Mouse (Mus musculus) lung, adult 2 months (tissue): ENCODE measurements around the gene Pxk. TPM values are rescaled to one million over a fixed set of nuclear protein-coding genes. Genes with fewer than 3 reads are reported as not detected.

ENCODE experiments used
- DNase-seq: peaks from one replicate; pipeline ENCODE4 v3.0.0; 2022
- H3K4me1 ChIP-seq: fragments of 200-500 bp; 2 replicates; pipeline ENCODE4 v1.6.1; 2011; ENCODE audit warnings: low read length; ENCODE audit not compliant: control insufficient read depth, insufficient read depth
- H3K4me3 ChIP-seq: fragments of 200-500 bp; replicated peaks from 2 replicates; pipeline ENCODE3; 2011; ENCODE audit warnings: low read depth, mild to moderate bottlenecking, control low read depth, low read length; ENCODE audit errors: extremely low read depth
- CTCF ChIP-seq: fragments of 200-500 bp; IDR thresholded peaks from 2 replicates; pipeline ENCODE4 v1.5.1; 2011; ENCODE audit warnings: mild to moderate bottlenecking, low read length, control low read depth; ENCODE audit not compliant: insufficient read depth
- POLR2A ChIP-seq: fragments of 200-500 bp; IDR thresholded peaks from 2 replicates; pipeline ENCODE4 v1.6.1; 2011; ENCODE audit warnings: low read depth, mild to moderate bottlenecking, control low read depth, low read length, borderline replicate concordance; ENCODE audit errors: extremely low read depth
- WGBS: fragments of 180-500 bp; shearing (Covaris S2); methylation state at CpG from one replicate; pipeline ENCODE4 v1.1.7; 2018; 5-methylcytosine and 5-hydroxymethylcytosine counted together
- polyA plus RNA-seq: library from polyadenylated mRNA; depleted of rRNA; stranded (reverse); fragments of >200 nt; gene quantifications from 2 replicates; pipeline ENCODE4 v1.2.3, GENCODE M21; 2012; rRNA removed

The Pxk gene
- polyA plus RNA-seq = 25.5 and 28.3 TPM in 2 replicates

DNA sequence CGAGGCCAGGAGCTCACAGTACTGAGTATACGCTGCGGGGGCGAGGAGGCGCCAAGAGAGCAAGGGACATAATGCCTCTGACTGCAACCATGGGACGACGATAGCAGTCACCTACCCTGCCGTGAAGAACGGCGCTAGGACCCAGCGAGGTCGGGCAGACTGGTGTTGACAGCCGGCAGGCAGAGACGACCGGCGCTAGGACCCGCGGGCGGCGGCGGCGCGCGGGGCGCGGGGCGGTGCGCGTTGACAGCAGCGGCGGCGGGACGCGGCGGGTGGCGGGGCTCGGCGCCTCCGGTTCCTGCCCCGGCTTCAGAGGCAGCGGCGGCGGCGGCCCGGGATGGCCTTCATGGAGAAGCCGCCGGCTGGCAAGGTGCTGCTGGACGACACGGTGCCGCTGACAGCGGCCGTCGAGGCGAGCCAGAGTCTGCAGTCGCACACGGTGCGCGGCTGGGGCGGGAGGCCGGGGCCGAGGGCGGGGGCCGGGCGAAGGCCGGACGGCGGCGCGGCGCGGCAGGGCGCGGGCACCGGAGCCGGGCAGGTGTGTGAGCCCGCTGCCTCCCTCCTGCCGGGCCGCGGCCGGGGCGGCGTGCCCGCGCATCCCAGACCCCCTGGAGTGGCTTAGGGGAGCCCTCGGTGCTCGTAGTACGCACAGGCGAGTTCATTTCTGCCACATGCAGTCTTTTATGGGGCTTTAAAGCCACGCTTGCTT is at the start of gene Pxk:
Gene Pxk (plus strand): TSS at position 234 of the 709 bp plus-strand sequence.
- DNase-seq = peak; percentile 91
- WGBS = under 1% methylated on average over 83 of the region's 89 CpGs
- TF ChIP-seq POLR2A (peak; percentile 25; the same call in 1 of the 2 replicates), CTCF (no peak)

DNA sequence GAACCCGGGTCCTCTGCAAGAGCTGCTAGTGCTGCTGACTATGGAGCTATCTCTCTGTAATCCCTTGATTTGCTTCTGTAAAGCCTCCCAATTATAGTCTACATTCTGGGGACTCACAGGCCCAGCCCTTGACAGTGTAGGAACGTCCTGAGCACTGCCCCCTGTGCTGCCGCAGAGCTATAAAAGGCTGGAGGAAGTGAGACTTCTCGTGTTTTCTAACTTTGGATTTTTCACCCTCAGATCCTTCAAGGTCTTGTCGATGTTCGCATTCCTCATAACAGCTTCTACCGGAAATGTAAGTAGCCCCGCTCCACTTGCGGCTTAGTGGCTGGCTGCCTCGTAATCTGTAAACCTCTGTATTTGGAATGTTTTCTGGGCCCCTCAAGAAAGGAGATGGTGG is 48.7 kb upstream of the Pxk start:
- no peaks in the 10 kb centered on the region for H3K4me1 ChIP-seq
- 74% methylated on average over 10 of the region's 10 CpGs for WGBS
- no peak for DNase-seq
- no peak overlapping the region for H3K4me3 ChIP-seq
- TF ChIP-seq POLR2A (no peak), CTCF (no peak)

More for the DNA sequence above, at the start of gene Pxk:
- H3K4me1 ChIP-seq = peaks cover 18% of the 10 kb centered on the region
- H3K4me3 ChIP-seq = peak within 1 kb of the TSS; percentile 68

DNA sequence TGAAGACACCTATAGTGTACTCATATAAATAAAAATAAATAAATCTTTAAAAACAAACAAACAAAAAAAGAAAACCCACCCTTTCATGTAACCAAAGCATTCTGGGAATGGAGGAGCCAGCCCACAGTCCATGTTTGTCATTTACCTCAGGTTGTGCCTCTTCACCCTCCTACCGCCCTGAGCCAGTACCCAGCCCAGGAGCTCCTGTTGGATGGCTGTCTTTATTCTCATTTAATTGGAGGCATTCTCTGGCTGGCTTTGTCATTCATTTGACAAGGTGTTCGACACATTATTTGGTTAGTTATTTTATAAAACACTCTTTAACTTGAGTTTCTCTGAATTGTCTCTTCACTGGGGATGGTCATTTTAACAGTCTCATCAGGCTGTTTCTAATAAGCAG is 46.1 kb upstream of the Pxk start:
- DNase-seq = no peak
- WGBS = 95% methylated on average over 2 of the region's 2 CpGs
- TF ChIP-seq POLR2A (no peak), CTCF (no peak)
- Histone ChIP-seq H3K4me1 (no peaks in the 10 kb centered on the region), H3K4me3 (no peak overlapping the region)

DNA sequence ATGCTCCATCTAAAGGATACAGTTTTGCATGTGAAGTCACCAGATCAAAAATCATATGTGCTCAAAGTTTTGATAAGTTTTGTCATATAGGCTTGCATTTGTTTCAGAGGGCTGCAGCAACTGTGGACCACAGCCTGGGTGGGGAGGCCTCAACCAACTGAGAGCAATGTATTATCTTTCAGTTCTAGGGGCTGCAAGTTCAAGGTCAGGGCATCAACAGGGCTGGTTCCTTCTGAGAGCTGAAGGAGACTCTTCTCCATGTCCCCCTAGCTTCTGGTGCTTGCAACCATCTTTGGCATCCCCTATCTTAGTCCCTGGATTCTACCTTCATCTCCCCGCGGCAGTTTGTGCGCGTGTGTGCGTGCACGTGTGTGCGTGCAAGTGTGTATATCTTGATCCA is 45.4 kb upstream of the Pxk start:
- no peak for DNase-seq
- no peak overlapping the region for H3K4me3 ChIP-seq
- WGBS = 96% methylated on average over 7 of the region's 7 CpGs
- H3K4me1 ChIP-seq = no peaks in the 10 kb centered on the region
- TF ChIP-seq POLR2A = no peak
- no peak for TF ChIP-seq CTCF

DNA sequence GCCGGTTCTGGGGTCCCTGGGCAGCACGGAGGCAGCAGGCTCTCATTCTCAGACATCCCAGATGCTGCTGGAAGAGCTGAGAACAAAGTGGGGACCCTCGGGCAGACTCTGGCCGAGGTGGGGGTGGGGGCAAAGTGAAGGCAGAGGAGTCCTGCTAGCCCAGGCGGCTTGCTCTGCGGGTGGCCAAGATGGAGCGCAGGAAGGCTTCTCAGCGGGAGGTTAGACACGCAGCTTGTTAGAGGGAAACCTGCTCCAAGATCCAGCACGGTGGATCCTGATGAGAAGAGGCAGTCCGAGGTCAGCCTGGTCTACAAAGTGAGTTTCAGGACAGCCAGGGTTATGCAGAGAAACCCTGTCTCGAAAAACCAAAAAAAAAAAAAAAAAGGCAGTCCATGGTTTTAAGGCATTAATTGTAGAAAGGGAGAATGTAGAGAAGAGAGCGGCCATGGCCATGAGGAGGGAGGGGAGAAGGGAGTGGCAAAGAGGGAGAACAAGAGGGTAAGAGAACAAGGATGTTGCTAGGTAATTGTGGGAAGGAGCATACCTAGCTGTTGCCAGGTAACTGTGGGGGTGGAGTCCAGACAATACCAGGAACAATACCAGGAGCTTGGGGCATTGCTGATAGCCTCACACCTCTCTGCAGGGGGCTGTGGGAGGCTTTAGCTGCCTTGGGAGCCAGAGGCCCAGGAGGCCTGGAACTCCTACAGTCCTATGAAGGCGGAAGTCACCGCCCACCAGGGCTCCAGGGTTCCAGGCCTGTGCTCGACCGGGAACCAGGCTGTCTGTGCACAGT is 43.5 kb upstream of the Pxk start:
- Histone ChIP-seq H3K4me1 (no peaks in the 10 kb centered on the region), H3K4me3 (no peak overlapping the region)
- TF ChIP-seq CTCF (no peak), POLR2A (no peak)
- peak; percentile 8 for DNase-seq
- WGBS = 63% methylated on average over 17 of the region's 17 CpGs

DNA sequence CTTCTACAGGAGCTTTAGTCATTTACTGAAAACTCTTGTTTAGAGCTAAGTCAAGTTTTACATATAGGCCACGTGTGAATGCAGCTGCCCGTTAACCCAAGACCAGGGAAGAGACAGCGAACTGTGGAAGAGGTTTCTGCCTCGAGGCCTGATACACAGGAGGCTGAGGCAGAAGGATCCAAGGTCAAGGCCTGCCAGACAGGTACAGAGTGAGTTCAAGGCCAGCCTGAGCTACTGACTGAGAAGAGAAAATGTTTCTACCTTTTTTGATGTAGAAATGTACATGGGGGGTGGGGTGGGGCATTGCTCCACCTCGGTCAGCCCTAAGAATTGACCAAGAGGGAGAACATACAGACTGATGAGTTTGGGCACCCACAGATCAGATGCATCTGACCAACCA is 41.9 kb upstream of the Pxk start:
- 93% methylated on average over 5 of the region's 5 CpGs for WGBS
- Histone ChIP-seq H3K4me3 (no peak overlapping the region), H3K4me1 (no peaks in the 10 kb centered on the region)
- TF ChIP-seq POLR2A (no peak), CTCF (no peak)
- no peak for DNase-seq

DNA sequence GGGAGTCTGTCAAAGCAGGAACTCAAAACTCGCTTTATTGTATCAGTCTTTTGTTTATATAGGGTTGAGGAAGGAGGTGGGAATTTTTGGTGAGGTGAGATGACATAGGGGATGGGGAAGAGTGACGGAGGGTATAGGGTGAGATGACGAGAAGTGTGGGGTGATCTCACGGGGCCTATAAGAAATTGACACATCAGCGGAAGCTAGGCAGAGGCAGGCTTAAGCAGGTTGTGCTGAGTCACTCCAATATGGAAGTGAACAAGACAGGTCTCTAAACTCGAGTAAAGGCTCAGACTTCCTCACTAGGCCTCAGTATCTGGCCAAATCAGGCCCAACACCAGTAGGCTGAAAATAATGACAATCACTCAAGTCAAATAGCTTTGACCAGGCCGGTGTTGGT is 38.1 kb upstream of the Pxk start:
- DNase-seq = no peak
- WGBS = 88% methylated on average over 7 of the region's 7 CpGs
- no peak overlapping the region for H3K4me3 ChIP-seq
- no peaks in the 10 kb centered on the region for H3K4me1 ChIP-seq
- TF ChIP-seq CTCF (no peak), POLR2A (no peak)

DNA sequence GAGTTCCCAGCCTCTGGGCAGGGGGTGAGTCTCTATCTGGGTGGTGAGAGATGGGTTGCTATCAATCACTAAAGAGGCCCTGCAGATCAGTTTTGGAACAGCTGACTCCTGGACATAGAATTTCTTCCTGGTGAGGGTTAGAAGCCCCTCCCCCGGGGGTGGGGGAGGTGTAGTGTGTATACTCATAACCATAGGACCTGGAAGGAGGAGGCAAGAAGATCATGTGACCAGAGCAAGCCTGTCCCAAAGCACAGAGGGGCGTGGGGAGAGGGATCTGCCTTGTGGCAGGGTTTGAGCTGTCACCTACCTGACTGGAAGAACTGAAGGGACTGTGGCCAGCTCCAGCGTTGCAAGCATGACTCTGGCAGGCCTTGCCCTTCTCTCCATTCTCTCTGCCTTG is 35.9 kb upstream of the Pxk start:
- no peak overlapping the region for H3K4me3 ChIP-seq
- no peak for TF ChIP-seq POLR2A
- TF ChIP-seq CTCF = no peak
- WGBS = 35% methylated on average over 3 of the region's 3 CpGs
- no peaks in the 10 kb centered on the region for H3K4me1 ChIP-seq
- no peak for DNase-seq

DNA sequence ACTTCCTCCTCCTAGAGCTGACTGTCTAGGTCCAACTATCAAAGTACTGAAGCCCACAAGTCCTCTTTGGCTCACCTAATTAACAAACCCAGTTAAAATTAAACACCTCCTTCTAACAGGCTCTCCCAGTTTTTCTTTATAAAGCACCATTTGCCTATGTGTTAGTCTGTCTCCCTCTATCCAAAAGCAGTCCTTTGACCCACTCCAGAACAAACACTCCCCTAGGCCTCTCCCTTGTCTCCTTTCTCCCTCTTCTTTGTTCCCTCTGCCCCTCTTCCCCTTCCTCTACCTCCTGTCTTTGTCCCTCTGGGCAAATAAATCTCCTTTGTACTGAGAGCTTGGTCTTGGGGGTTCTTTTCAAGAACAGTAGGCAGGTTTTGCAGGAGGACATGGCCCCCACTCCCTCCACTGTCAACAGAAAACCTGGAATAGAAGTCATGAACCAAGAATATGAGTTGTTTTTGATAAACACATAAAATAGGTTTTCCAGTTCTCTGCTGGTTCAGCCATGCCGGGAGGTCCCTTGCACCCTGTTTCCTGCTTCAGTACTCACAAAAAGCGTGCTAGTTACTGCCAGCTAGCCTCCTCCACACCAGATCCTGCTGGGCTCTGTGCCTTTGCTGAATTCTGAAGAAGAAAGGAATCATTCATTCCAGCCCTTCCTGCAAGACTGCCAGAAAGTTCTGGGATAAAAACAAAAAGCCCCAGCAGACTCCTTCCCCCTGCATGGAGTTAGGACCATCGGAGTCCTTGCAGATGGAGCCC is 35.3 kb upstream of the Pxk start:
- WGBS = 47% methylated on average over 3 of the region's 3 CpGs
- DNase-seq = no peak
- TF ChIP-seq CTCF = no peak
- no peak for TF ChIP-seq POLR2A
- no peak overlapping the region for H3K4me3 ChIP-seq
- no peaks in the 10 kb centered on the region for H3K4me1 ChIP-seq
